Mouse (Mus musculus): ENCODE measurements at regions not wholly inside any gene's neighbourhood (a gene's known extent, or its start where the extent isn't known, plus 50 kb on each side); places are given as distances from the start of the nearest gene placed in this dataset.

- TF ChIP-seq CTCF (IDR thresholded peaks at IDR 0.05; ENCODE audit: control insufficient read depth, insufficient read depth, insufficient replicate concordance, low read depth, low read length) (no peak), POLR2A (IDR thresholded peaks at IDR 0.05; ENCODE audit: control insufficient read depth, low read depth, low read length) (no peak)
Observed at GRCm38 (mm10) chr13:16716796-16717749, 705.4 kb downstream of the Inhba start.

Data from testis, adult 2 months (tissue).